Comparison of ENCODE assay signal across 23 mouse cellular contexts in the genomic region with DNA sequence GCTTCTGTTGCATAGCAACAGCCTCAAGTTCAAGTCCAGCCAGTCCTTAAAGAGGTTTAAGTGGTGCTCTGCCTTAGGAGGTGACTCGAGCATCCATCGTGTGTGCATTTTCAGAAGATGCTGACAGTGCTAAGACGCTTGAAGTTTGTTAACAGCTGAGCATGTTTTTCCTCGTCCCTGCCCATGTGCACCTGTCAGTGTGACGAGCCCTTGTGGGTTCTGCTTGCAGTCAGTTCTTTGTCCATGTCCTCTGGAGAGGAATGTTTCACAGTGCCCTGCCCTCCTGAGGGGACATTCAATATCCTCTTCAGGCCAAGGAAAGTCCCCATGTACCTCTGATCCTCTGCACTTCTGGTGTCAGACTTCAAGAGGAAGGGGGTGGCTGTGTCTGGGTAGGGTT. TPM values are rescaled to one million over a fixed set of nuclear protein-coding genes. Genes with fewer than 3 reads are reported as not detected.
DNase-seq lines count a peak whose midpoint lies in the region; ATAC-seq and TF ChIP-seq lines count a peak whose summit lies in the region.
"Had no signal": no experiment of that assay in that cellular context is flagged by ENCODE, and none has a peak within 500 bp of the region (broad histone marks: within the 10 kb centered on the region; RNA-seq: fewer than 3 reads in every experiment).

No protein-coding gene starts in this region.

- WGBS in embryonic facial prominence, embryonic 14.5 days = 68% methylated on average over 5 of the region's 5 CpGs
- WGBS in embryonic facial prominence, embryonic 10.5 days = 71% methylated on average over 5 of the region's 5 CpGs
- WGBS in limb, embryonic 14.5 days = 83% methylated on average over 5 of the region's 5 CpGs
- WGBS in limb, embryonic 10.5 days = 92% methylated on average over 5 of the region's 5 CpGs
- WGBS in limb, embryonic 15.5 days = 74% methylated on average over 5 of the region's 5 CpGs

- no peak overlapping the region for H3K4me3 ChIP-seq in embryonic facial prominence, embryonic 14.5 days (ENCODE audit: low read depth, low read length)
- no peak overlapping the region for H3K4me3 ChIP-seq in embryonic facial prominence, embryonic 10.5 days
- H3K4me3 ChIP-seq in limb, embryonic 14.5 days (replicated peaks; ENCODE audit: low read length) = no peak overlapping the region
- no peak overlapping the region for H3K4me3 ChIP-seq in limb, embryonic 10.5 days
- no peak overlapping the region for H3K4me3 ChIP-seq in limb, embryonic 15.5 days
- H3K4me3 ChIP-seq: embryonic facial prominence, embryonic 12.5 days; forebrain, embryonic 13.5 days; forebrain, embryonic 15.5 days had no signal

- no peaks in the 10 kb centered on the region for H3K9me3 ChIP-seq in embryonic facial prominence, embryonic 14.5 days (ENCODE audit: control insufficient read depth, low read length)
- peaks cover 7% of the 10 kb centered on the region; the same call in 1 of the 2 replicates for H3K9me3 ChIP-seq in embryonic facial prominence, embryonic 10.5 days
- peaks cover 3% of the 10 kb centered on the region; the same call in 1 of the 2 replicates for H3K9me3 ChIP-seq in limb, embryonic 14.5 days (ENCODE audit: control insufficient read depth, low read length)
- H3K9me3 ChIP-seq in limb, embryonic 10.5 days (replicated peaks) = no peaks in the 10 kb centered on the region; the same call in 1 of the 2 replicates
- 0 out of 2 replicates have a peak, but pooled peaks cover under 1% of the 10 kb centered on the region for H3K9me3 ChIP-seq in limb, embryonic 15.5 days
- H3K9me3 ChIP-seq: embryonic facial prominence, embryonic 12.5 days; forebrain, embryonic 13.5 days; forebrain, embryonic 15.5 days had no signal

- no peak overlapping the region for H3K9ac ChIP-seq in embryonic facial prominence, embryonic 14.5 days (ENCODE audit: low read depth, low read length)
- no peak overlapping the region for H3K9ac ChIP-seq in limb, embryonic 14.5 days (ENCODE audit: low read depth, low read length, severe bottlenecking)
- no peak overlapping the region for H3K9ac ChIP-seq in limb, embryonic 15.5 days
- H3K9ac ChIP-seq: embryonic facial prominence, embryonic 12.5 days; forebrain, embryonic 13.5 days; forebrain, embryonic 15.5 days; forebrain, postnatal 0 days had no signal

- H3K27ac ChIP-seq in embryonic facial prominence, embryonic 14.5 days (replicated peaks; ENCODE audit: low read depth, low read length) = no peak overlapping the region
- H3K27ac ChIP-seq in embryonic facial prominence, embryonic 10.5 days (replicated peaks) = no peak overlapping the region
- no peak overlapping the region for H3K27ac ChIP-seq in limb, embryonic 14.5 days (replicated peaks; ENCODE audit: low read depth, low read length)
- no peak overlapping the region for H3K27ac ChIP-seq in limb, embryonic 10.5 days
- no peak overlapping the region for H3K27ac ChIP-seq in limb, embryonic 15.5 days
- H3K27ac ChIP-seq: embryonic facial prominence, embryonic 12.5 days; forebrain, embryonic 13.5 days; forebrain, embryonic 15.5 days had no signal

- H3K4me2 ChIP-seq in embryonic facial prominence, embryonic 14.5 days (ENCODE audit: low read depth, low read length) = no peak overlapping the region
- H3K4me2 ChIP-seq in limb, embryonic 14.5 days (replicated peaks; ENCODE audit: low read depth, low read length, severe bottlenecking) = no peak overlapping the region
- H3K4me2 ChIP-seq in limb, embryonic 15.5 days = no peak overlapping the region
- H3K4me2 ChIP-seq: embryonic facial prominence, embryonic 12.5 days; forebrain, embryonic 13.5 days; forebrain, embryonic 15.5 days had no signal

- no peaks in the 10 kb centered on the region for H3K4me1 ChIP-seq in embryonic facial prominence, embryonic 14.5 days (ENCODE audit: control insufficient read depth, insufficient read depth, low read length)
- no peaks in the 10 kb centered on the region for H3K4me1 ChIP-seq in embryonic facial prominence, embryonic 10.5 days
- no peaks in the 10 kb centered on the region; the same call in 1 of the 2 replicates for H3K4me1 ChIP-seq in limb, embryonic 14.5 days (ENCODE audit: control insufficient read depth, insufficient read depth, low read length)
- no peaks in the 10 kb centered on the region for H3K4me1 ChIP-seq in limb, embryonic 10.5 days
- no peaks in the 10 kb centered on the region for H3K4me1 ChIP-seq in limb, embryonic 15.5 days
- H3K4me1 ChIP-seq: embryonic facial prominence, embryonic 12.5 days; forebrain, embryonic 13.5 days; forebrain, embryonic 15.5 days had no signal

- no peak for TF ChIP-seq POLR2A in limb, embryonic 14.5 days (IDR thresholded peaks at IDR 0.05; ENCODE audit: borderline replicate concordance, extremely low read depth, insufficient read depth, insufficient read length)

- DNase-seq in embryonic facial prominence, embryonic 14.5 days (ENCODE audit: low spot score) = peak; percentile 57
- no peak for DNase-seq in embryonic facial prominence, embryonic 10.5 days (ENCODE audit: low spot score)
- DNase-seq in limb, embryonic 14.5 days (ENCODE audit: low spot score) = no peak
- DNase-seq in limb, embryonic 10.5 days (ENCODE audit: low spot score) = no peak
- no peak for DNase-seq in right cerebral cortex, postnatal 14 days
- no peak for DNase-seq in retina, postnatal 1 day
- DNase-seq: adrenal gland, adult 2 months; adrenal gland, postnatal 10 days; adrenal gland, postnatal 25 days; B cell, adult 2 months; cerebellum, adult 11 months; cerebellum, adult 18-20 months; cerebellum, adult 8-10 months; cerebellum, adult 9-11 months; cerebellum, postnatal 14 days; cerebellum, postnatal 36 days; embryo, embryonic 11 days; forebrain, postnatal 0 days had no signal

- H3K27me3 ChIP-seq in embryonic facial prominence, embryonic 14.5 days (replicated peaks; ENCODE audit: control insufficient read depth, insufficient read depth, low read length) = no peaks in the 10 kb centered on the region
- no peaks in the 10 kb centered on the region for H3K27me3 ChIP-seq in embryonic facial prominence, embryonic 10.5 days (replicated peaks; ENCODE audit: low read depth, poor library complexity, severe bottlenecking)
- peaks cover 27% of the 10 kb centered on the region for H3K27me3 ChIP-seq in limb, embryonic 14.5 days (ENCODE audit: control insufficient read depth, insufficient read depth, low read length)
- H3K27me3 ChIP-seq in limb, embryonic 10.5 days (ENCODE audit: low read depth, poor library complexity, severe bottlenecking) = no peaks in the 10 kb centered on the region
- peaks cover 33% of the 10 kb centered on the region for H3K27me3 ChIP-seq in limb, embryonic 15.5 days
- H3K27me3 ChIP-seq: embryonic facial prominence, embryonic 12.5 days; forebrain, embryonic 13.5 days; forebrain, embryonic 15.5 days had no signal

- ATAC-seq in embryonic facial prominence, embryonic 14.5 days (ENCODE audit: low read depth) = peak; percentile 87
- ATAC-seq in limb, embryonic 14.5 days (ENCODE audit: low FRiP score, low read depth) = peak; percentile 53; the same call in 1 of the 2 replicates
- ATAC-seq in limb, embryonic 15.5 days (ENCODE audit: insufficient number of reproducible peaks, low FRiP score, low TSS enrichment, low read depth) = 0 out of 2 replicates have a peak, but pooled peaks have one; percentile 40
- ATAC-seq: forebrain, embryonic 13.5 days; forebrain, embryonic 15.5 days; forebrain, postnatal 0 days had no signal

- 0 out of 2 replicates have a peak, but pooled peaks cover 2% of the 10 kb centered on the region for H3K36me3 ChIP-seq in embryonic facial prominence, embryonic 14.5 days (ENCODE audit: control insufficient read depth, insufficient read depth, low read length)
- H3K36me3 ChIP-seq in embryonic facial prominence, embryonic 10.5 days (replicated peaks) = no peaks in the 10 kb centered on the region; the same call in 1 of the 2 replicates
- H3K36me3 ChIP-seq in limb, embryonic 14.5 days (ENCODE audit: control insufficient read depth, insufficient read depth, low read length) = no peaks in the 10 kb centered on the region
- H3K36me3 ChIP-seq in limb, embryonic 10.5 days = no peaks in the 10 kb centered on the region
- no peaks in the 10 kb centered on the region for H3K36me3 ChIP-seq in limb, embryonic 15.5 days
- H3K36me3 ChIP-seq: embryonic facial prominence, embryonic 12.5 days; forebrain, embryonic 15.5 days had no signal

RNA-seq across cellular contexts. Expression of gene Lmod3, which starts 12.5 kb away (rescaled TPM):
- polyA plus RNA-seq in embryonic facial prominence, embryonic 14.5 days (2014; fragmentation: Nextera tagmentation; extraction: Ambion mirVana) = 17.1 and 21.6 TPM in 2 replicates
- not detected in 2 replicates for polyA plus RNA-seq in embryonic facial prominence, embryonic 10.5 days (2016; fragmentation: Nextera tagmentation; extraction: Ambion mirVana)
- 6.6 and 11.9 TPM in 2 replicates for polyA plus RNA-seq in limb, embryonic 14.5 days (2012; rRNA removed)
- polyA plus RNA-seq in limb, embryonic 14.5 days (2014; fragmentation: Nextera tagmentation; extraction: Ambion mirVana) = 9.4 and 12.2 TPM in 2 replicates
- polyA plus RNA-seq in limb, embryonic 10.5 days (2016; fragmentation: Nextera tagmentation; extraction: Ambion mirVana) = 0.13 TPM in 1 of 2 replicates, not detected in the other
- polyA plus RNA-seq in limb, embryonic 15.5 days (2015; fragmentation: Nextera tagmentation; extraction: Ambion mirVana) = 7.2 and 17.3 TPM in 2 replicates
- polyA plus RNA-seq: adrenal gland, adult 2 months; forebrain, embryonic 11.5 days; forebrain, embryonic 13.5 days had no signal

RNA-seq across cellular contexts. Expression of gene Arl6ip5, which starts 29.6 kb away (rescaled TPM):
- 78.1 and 78.3 TPM in 2 replicates for polyA plus RNA-seq in embryonic facial prominence, embryonic 14.5 days (2014; fragmentation: Nextera tagmentation; extraction: Ambion mirVana)
- polyA plus RNA-seq in embryonic facial prominence, embryonic 10.5 days (2016; fragmentation: Nextera tagmentation; extraction: Ambion mirVana) = 30.0 and 34.7 TPM in 2 replicates
- polyA plus RNA-seq in limb, embryonic 14.5 days (2012; rRNA removed) = 79.8 and 81.3 TPM in 2 replicates
- polyA plus RNA-seq in limb, embryonic 14.5 days (2014; fragmentation: Nextera tagmentation; extraction: Ambion mirVana) = 48.6 and 49.1 TPM in 2 replicates
- polyA plus RNA-seq in limb, embryonic 10.5 days (2016; fragmentation: Nextera tagmentation; extraction: Ambion mirVana) = 24.0 and 27.5 TPM in 2 replicates
- polyA plus RNA-seq in limb, embryonic 15.5 days (2015; fragmentation: Nextera tagmentation; extraction: Ambion mirVana) = 85.2 and 108 TPM in 2 replicates

RNA-seq across cellular contexts. Expression of gene Uba3, which starts 34.6 kb away (rescaled TPM):
- polyA plus RNA-seq in embryonic facial prominence, embryonic 14.5 days (2014; fragmentation: Nextera tagmentation; extraction: Ambion mirVana) = 77.7 and 88.3 TPM in 2 replicates
- polyA plus RNA-seq in embryonic facial prominence, embryonic 10.5 days (2016; fragmentation: Nextera tagmentation; extraction: Ambion mirVana) = 83.7 and 88.7 TPM in 2 replicates
- 70.4 and 81.1 TPM in 2 replicates for polyA plus RNA-seq in limb, embryonic 14.5 days (2012; rRNA removed)
- polyA plus RNA-seq in limb, embryonic 14.5 days (2014; fragmentation: Nextera tagmentation; extraction: Ambion mirVana) = 76.2 and 77.6 TPM in 2 replicates
- polyA plus RNA-seq in limb, embryonic 10.5 days (2016; fragmentation: Nextera tagmentation; extraction: Ambion mirVana) = 85.0 and 96.2 TPM in 2 replicates
- polyA plus RNA-seq in limb, embryonic 15.5 days (2015; fragmentation: Nextera tagmentation; extraction: Ambion mirVana) = 77.0 and 81.4 TPM in 2 replicates
